In genomic region chr8:107942752-107943510, GRCm38 (mm10) we compare ENCODE assay signal across 10 mouse cellular contexts. TPM values are rescaled to one million over a fixed set of nuclear protein-coding genes. Genes with fewer than 3 reads are reported as not detected.
DNase-seq lines count a peak whose midpoint lies in the region; ATAC-seq and TF ChIP-seq lines count a peak whose summit lies in the region.
"Had no signal": no experiment of that assay in that cellular context is flagged by ENCODE, and none has a peak within 500 bp of the region (broad histone marks: within the 10 kb centered on the region; RNA-seq: fewer than 3 reads in every experiment).

No protein-coding gene starts in this region.

- H3K4me1 ChIP-seq in CH12.LX (ENCODE audit: control insufficient read depth in 1 of 2, insufficient read depth in 2 of 2), result peaks cover 2 to 5% of the 10 kb centered on the region in 2 experiments; a peak in 3 of 4 replicates
- H3K4me1 ChIP-seq in forebrain, embryonic 15.5 days, result peaks cover 43% of the 10 kb centered on the region
- H3K4me1 ChIP-seq in midbrain, embryonic 11.5 days (ENCODE audit: control insufficient read depth, insufficient read depth, low read length), result peaks cover 27% of the 10 kb centered on the region

- in situ Hi-C loops in CH12.LX (cut with MboI; ENCODE audit: low pct_ligation_motif_present, low pct_unique_long_range_greater_than_20kb, low sequenced_read_pairs), result no loop called here

- H3K9me3 ChIP-seq in CH12.LX (replicated peaks; ENCODE audit: low read length), result no peaks in the 10 kb centered on the region
- H3K9me3 ChIP-seq in forebrain, embryonic 15.5 days, result no peaks in the 10 kb centered on the region
- no peaks in the 10 kb centered on the region for H3K9me3 ChIP-seq in midbrain, embryonic 11.5 days (ENCODE audit: control insufficient read depth, low read length)

- H3K4me3 ChIP-seq in CH12.LX (replicated peaks in 1 of 3; ENCODE audit: low read depth in 2 of 3, low read length in 2 of 3, poor library complexity in 1 of 3), result no peak overlapping the region
- H3K4me3 ChIP-seq in forebrain, embryonic 15.5 days, result peak overlapping the region; percentile 32
- H3K4me3 ChIP-seq in midbrain, embryonic 11.5 days (ENCODE audit: low read depth, low read length), result peak overlapping the region; percentile 23

- H3K27ac ChIP-seq in CH12.LX (ENCODE audit: insufficient read depth, low read depth), result no peak overlapping the region
- H3K27ac ChIP-seq in forebrain, embryonic 15.5 days (replicated peaks), result peak overlapping the region; percentile 80
- H3K27ac ChIP-seq in midbrain, embryonic 11.5 days (ENCODE audit: low read depth, low read length), result peak overlapping the region; percentile 65; the same call in 1 of the 2 replicates
- H3K27ac ChIP-seq: liver, embryonic 14.5 days had no signal

- no peaks in the 10 kb centered on the region for H3K79me2 ChIP-seq in CH12.LX (replicated peaks; ENCODE audit: control insufficient read depth, extremely low read depth, insufficient read depth, poor library complexity, severe bottlenecking)

- ATAC-seq in forebrain, embryonic 15.5 days (replicated peaks), result peak; percentile 80
- peak; percentile 65 for ATAC-seq in midbrain, embryonic 11.5 days (ENCODE audit: low FRiP score)
- ATAC-seq in megakaryocyte, adult 5-6 weeks (ENCODE audit: poor library complexity, severe bottlenecking), result no peak

- H3K36me3 ChIP-seq in CH12.LX (replicated peaks in 1 of 2; ENCODE audit: control insufficient read depth in 1 of 2, insufficient read depth in 1 of 2, low read length in 1 of 2), result no peaks in the 10 kb centered on the region
- H3K36me3 ChIP-seq in forebrain, embryonic 15.5 days, result no peaks in the 10 kb centered on the region
- no peaks in the 10 kb centered on the region for H3K36me3 ChIP-seq in midbrain, embryonic 11.5 days (ENCODE audit: control insufficient read depth, insufficient read depth, low read length)

- DNase-seq in CH12.LX (ENCODE audit: extremely low read depth), result peak; percentile 40
- peak; percentile 45 for DNase-seq in ES-CJ7 (ENCODE audit: low read depth, low spot score)
- DNase-seq in midbrain, embryonic 11.5 days (ENCODE audit: low spot score, missing footprints), result peak; percentile 93
- no peak for DNase-seq in T-cell, adult 2 months (ENCODE audit: low spot score)
- DNase-seq in cerebellum, adult 11 months, result no peak
- DNase-seq: adrenal gland, postnatal 14 days; right cerebral cortex, postnatal 25 days had no signal

- no peak for TF ChIP-seq CTCF in CH12.LX (conservative IDR thresholded peaks at IDR 0.05 in 1 of 2, IDR thresholded peaks at IDR 0.05 in 1 of 2; ENCODE audit: low read depth in 2 of 2, low read length in 2 of 2)

- TF ChIP-seq POLR2A in CH12.LX (IDR thresholded peaks at IDR 0.05; ENCODE audit: low read depth, low read length), result no peak

- H3K9ac ChIP-seq in CH12.LX (ENCODE audit: insufficient read depth, low read depth), result no peak overlapping the region
- peak overlapping the region; percentile 30 for H3K9ac ChIP-seq in forebrain, embryonic 15.5 days (replicated peaks)
- peak overlapping the region; percentile 28 for H3K9ac ChIP-seq in midbrain, embryonic 11.5 days (ENCODE audit: low read length)
- H3K9ac ChIP-seq: liver, embryonic 14.5 days had no signal

- H3K4me2 ChIP-seq in CH12.LX (ENCODE audit: insufficient read depth, low read depth, poor library complexity, severe bottlenecking), result peak overlapping the region; percentile 89
- peak overlapping the region; percentile 47 for H3K4me2 ChIP-seq in forebrain, embryonic 15.5 days (replicated peaks)
- H3K4me2 ChIP-seq in midbrain, embryonic 11.5 days, result peak overlapping the region; percentile 50

- dilution Hi-C loops in CH12.LX (cut with MboI; ENCODE audit: extremely low pct_ligation_motif_present, extremely low pct_unique_long_range_greater_than_20kb, low sequenced_read_pairs), result no loop called here

- no peaks in the 10 kb centered on the region for H3K27me3 ChIP-seq in CH12.LX (replicated peaks)
- peaks cover 11% of the 10 kb centered on the region for H3K27me3 ChIP-seq in forebrain, embryonic 15.5 days
- no peaks in the 10 kb centered on the region for H3K27me3 ChIP-seq in midbrain, embryonic 11.5 days (ENCODE audit: control insufficient read depth, insufficient read depth, low read length)

- no peak for TF ChIP-seq RAD21 in CH12.LX (IDR thresholded peaks at IDR 0.05; ENCODE audit: low read depth, low read length)

- TF ChIP-seq EP300 in CH12.LX (IDR thresholded peaks at IDR 0.05; ENCODE audit: low read length), result no peak

- under 1% methylated on average over 17 of the region's 17 CpGs for WGBS in forebrain, embryonic 15.5 days
- under 1% methylated on average over 17 of the region's 17 CpGs for WGBS in midbrain, embryonic 11.5 days

TF ChIP-seq in CH12.LX, 34 proteins besides CTCF, POLR2A, EP300 and RAD21:
- no peak for TF ChIP-seq MEF2A (IDR thresholded peaks at IDR 0.05; ENCODE audit: borderline replicate concordance, low read depth, low read length)
- TF ChIP-seq MAZ (IDR thresholded peaks at IDR 0.05; ENCODE audit: low read depth, low read length), result no peak
- no peak for TF ChIP-seq JUN (IDR thresholded peaks at IDR 0.05; ENCODE audit: insufficient read depth, low read depth, low read length)
- peak; percentile 84 for TF ChIP-seq BHLHE40 (IDR thresholded peaks at IDR 0.05; ENCODE audit: low read depth, low read length)

RNA-seq across cellular contexts. Expression of gene Zfhx3, which starts 0.5 kb away (rescaled TPM):
- total RNA-seq in CH12.LX (2012; rRNA removed) (0.38 and 0.68 TPM in 2 replicates), CH12.LX (2014; rRNA removed) (0.05 and 0.16 TPM in 2 replicates)
- polyA plus RNA-seq in CH12.LX (2012; ENCODE audit: insufficient read length, low read depth), result 0.76 and 0.82 TPM in 2 replicates
- polyA plus RNA-seq in forebrain, embryonic 15.5 days (2015; fragmentation: Nextera tagmentation; extraction: Ambion mirVana), result 14.8 and 14.9 TPM in 2 replicates
- polyA plus RNA-seq in midbrain, embryonic 11.5 days (2014; fragmentation: Nextera tagmentation; extraction: Ambion mirVana), result 23.4 and 26.8 TPM in 2 replicates
- total RNA-seq in megakaryocyte, adult 5-6 weeks (2015), result 10.4 and 10.9 TPM in 2 replicates
- total RNA-seq in megakaryocyte, adult 5-6 weeks (2017), result 2.1 and 3.3 TPM in 2 replicates

Comparison
In these comparisons a context has a peak if more than half of its experiments do, and no peak if none do; other contexts are left out.
1. DNase-seq: peak in CH12.LX (single experiment), ES-CJ7 (single experiment) and midbrain, embryonic 11.5 days (single experiment); none in T-cell, adult 2 months (single experiment) and cerebellum, adult 11 months (single experiment).
2. H3K4me3 ChIP-seq: peak in forebrain, embryonic 15.5 days (single experiment) and midbrain, embryonic 11.5 days (single experiment); none in CH12.LX (0 of 3).
3. Peak in every context shown above with its lines, with median percentiles within 50 percentile points of each other: H3K4me2 ChIP-seq.